Mouse (Mus musculus) forebrain, embryonic 12.5 days (tissue): ENCODE measurements at regions not wholly inside any gene's neighbourhood (a gene's known extent, or its start where the extent isn't known, plus 50 kb on each side); places are given as distances from the start of the nearest gene placed in this dataset.

Experiments
- ATAC-seq: fragments of 200-750 bp; cut with Nextera tagmentation; 2 replicates; pipeline ENCODE4 v1.8.0; 2017; ENCODE audit warnings: moderate TSS enrichment; ENCODE audit not compliant: low FRiP score
- H3K27ac ChIP-seq: fragments of 300-500 bp; sonication (generic); 2 replicates; pipeline ENCODE4 v1.5.1; 2016; ENCODE audit warnings: mild to moderate bottlenecking
- H3K27me3 ChIP-seq: fragments of 300-500 bp; sonication (generic); 2 replicates; pipeline ENCODE4 v1.6.1; 2016; ENCODE audit warnings: mild to moderate bottlenecking
- H3K36me3 ChIP-seq: fragments of 300-500 bp; sonication (generic); replicated peaks from 2 replicates; pipeline ENCODE4 v1.6.1; 2016; ENCODE audit warnings: mild to moderate bottlenecking
- H3K4me1 ChIP-seq: fragments of 300-500 bp; sonication (generic); 2 replicates; pipeline ENCODE4 v1.6.1; 2016
- H3K4me2 ChIP-seq: fragments of 300-500 bp; sonication (generic); 2 replicates; pipeline ENCODE4 v1.6.1; 2016; ENCODE audit warnings: mild to moderate bottlenecking, moderate library complexity
- H3K4me3 ChIP-seq: fragments of 300-500 bp; sonication (generic); replicated peaks from 2 replicates; pipeline ENCODE4 v1.5.1; 2016; ENCODE audit warnings: mild to moderate bottlenecking
- H3K9ac ChIP-seq: fragments of 300-500 bp; sonication (generic); 2 replicates; pipeline ENCODE4 v1.6.1; 2016; ENCODE audit warnings: mild to moderate bottlenecking
- H3K9me3 ChIP-seq: fragments of 300-500 bp; sonication (generic); 2 replicates; pipeline ENCODE4 v1.6.1; 2016
- WGBS: fragments of 180-500 bp; shearing (Covaris S2); methylation state at CpG from one replicate; pipeline ENCODE4 v1.1.7; 2016; 5-methylcytosine and 5-hydroxymethylcytosine counted together

DNA sequence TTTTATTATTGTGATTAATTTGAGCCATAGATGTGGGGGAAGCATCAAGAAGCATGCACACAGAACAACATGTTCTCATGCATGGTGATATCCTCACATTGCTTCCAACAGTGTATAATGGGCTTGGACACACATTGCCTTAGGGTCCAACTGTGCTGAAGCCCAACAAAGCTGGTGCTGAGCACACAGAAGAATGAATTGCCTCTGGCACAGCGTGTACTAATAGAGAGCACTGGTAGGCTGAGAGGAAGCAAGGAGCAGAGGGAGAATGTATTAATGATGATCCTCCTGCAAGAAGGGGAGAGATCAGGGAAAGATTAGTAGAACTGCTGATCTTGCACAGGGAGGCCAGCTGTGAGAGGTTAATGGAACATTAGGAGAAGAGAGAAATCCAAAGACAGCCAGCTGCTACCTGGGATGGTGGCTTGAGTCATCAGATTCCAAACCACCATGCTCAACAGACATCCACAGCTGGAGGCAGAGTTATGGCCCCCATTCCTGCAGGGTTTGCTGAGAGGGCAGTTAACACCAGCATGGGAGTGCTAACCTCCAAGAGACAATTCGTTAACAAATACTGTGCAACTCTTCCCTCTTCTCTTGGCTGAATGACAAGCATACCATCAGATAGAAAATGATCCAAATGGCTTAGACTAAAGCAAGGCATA lies 311.6 kb upstream of the Lrrc4c start:
- no peak overlapping the region for H3K4me3 ChIP-seq
- no peaks in the 10 kb centered on the region for H3K4me1 ChIP-seq
- H3K27ac ChIP-seq = no peak overlapping the region
- no peaks in the 10 kb centered on the region for H3K27me3 ChIP-seq
- peak; percentile 57; the same call in 1 of the 2 replicates for ATAC-seq
- 69% methylated on average over 2 of the region's 2 CpGs for WGBS
- no peaks in the 10 kb centered on the region for H3K36me3 ChIP-seq
- no peaks in the 10 kb centered on the region for H3K9me3 ChIP-seq
- H3K9ac ChIP-seq = no peak overlapping the region
- no peak overlapping the region for H3K4me2 ChIP-seq
